ENCODE assay signal across 8 mouse cellular contexts in genomic region chr17:25873405-25874147, GRCm38 (mm10). TPM values are rescaled to one million over a fixed set of nuclear protein-coding genes. Genes with fewer than 3 reads are reported as not detected.
DNase-seq lines count a peak whose midpoint lies in the region; ATAC-seq and TF ChIP-seq lines count a peak whose summit lies in the region.

No protein-coding gene starts in this region.

- peaks cover 12% of the 10 kb centered on the region for H3K36me3 ChIP-seq in heart, embryonic 10.5 days
- peaks cover 20% of the 10 kb centered on the region for H3K36me3 ChIP-seq in E14TG2a.4 (ENCODE audit: insufficient read depth, low read length)
- H3K36me3 ChIP-seq in hindbrain, embryonic 10.5 days = peaks cover 19% of the 10 kb centered on the region
- H3K36me3 ChIP-seq in liver, postnatal 0 days (replicated peaks; ENCODE audit: insufficient read depth, low read length) = peaks cover 4% of the 10 kb centered on the region

- peak overlapping the region; percentile 88 for H3K27ac ChIP-seq in heart, embryonic 10.5 days
- peak overlapping the region; percentile 92; the same call in 1 of the 2 replicates for H3K27ac ChIP-seq in hindbrain, embryonic 10.5 days
- no peak overlapping the region for H3K27ac ChIP-seq in liver, postnatal 0 days (ENCODE audit: low read depth)

- TF ChIP-seq CTCF in E14TG2a.4 (conservative IDR thresholded peaks at IDR 0.05; ENCODE audit: low read length) = no peak
- no peak for TF ChIP-seq CTCF in liver, postnatal 0 days (IDR thresholded peaks at IDR 0.05; ENCODE audit: low read depth)

- no peaks in the 10 kb centered on the region for H3K9me3 ChIP-seq in heart, embryonic 10.5 days
- H3K9me3 ChIP-seq in E14TG2a.4 (ENCODE audit: low read length) = no peaks in the 10 kb centered on the region
- no peaks in the 10 kb centered on the region for H3K9me3 ChIP-seq in hindbrain, embryonic 10.5 days
- no peaks in the 10 kb centered on the region for H3K9me3 ChIP-seq in liver, postnatal 0 days (ENCODE audit: low read length)

- 71% methylated on average over 11 of the region's 11 CpGs for WGBS in heart, embryonic 10.5 days
- WGBS in hindbrain, embryonic 10.5 days = 75% methylated on average over 11 of the region's 11 CpGs
- 70% methylated on average over 11 of the region's 11 CpGs for WGBS in liver, postnatal 0 days (ENCODE audit: insufficient replicate concordance)

- peak overlapping the region; percentile 81; the same call in 1 of the 2 replicates for H3K4me3 ChIP-seq in heart, embryonic 10.5 days
- H3K4me3 ChIP-seq in E14TG2a.4 (replicated peaks; ENCODE audit: low read length) = peak overlapping the region; percentile 90
- peak overlapping the region; percentile 73 for H3K4me3 ChIP-seq in hindbrain, embryonic 10.5 days
- H3K4me3 ChIP-seq in liver, postnatal 0 days (ENCODE audit: low read depth, low read length) = peak overlapping the region; percentile 69; the same call in 1 of the 2 replicates

- 0 out of 2 replicates have a peak overlapping the region, but pooled peaks have one; percentile 85 for H3K4me2 ChIP-seq in liver, postnatal 0 days (ENCODE audit: low read depth, low read length)

- no peak overlapping the region for H3K9ac ChIP-seq in liver, postnatal 0 days (replicated peaks)

- ATAC-seq in liver, postnatal 0 days = no peak

- peaks cover 38% of the 10 kb centered on the region for H3K4me1 ChIP-seq in heart, embryonic 10.5 days
- peaks cover 57% of the 10 kb centered on the region for H3K4me1 ChIP-seq in E14TG2a.4 (replicated peaks; ENCODE audit: low read depth, low read length)
- H3K4me1 ChIP-seq in hindbrain, embryonic 10.5 days (replicated peaks) = peaks cover 56% of the 10 kb centered on the region
- H3K4me1 ChIP-seq in liver, postnatal 0 days (ENCODE audit: insufficient read depth) = peaks cover 28% of the 10 kb centered on the region

- intact Hi-C loops in heart, postnatal 14 days (cut with DNase I) = no loop called here

- no peak for DNase-seq in heart, embryonic 10.5 days (ENCODE audit: low spot score)
- DNase-seq in heart, postnatal 14 days = no peak
- no peak for DNase-seq in hindbrain, embryonic 10.5 days (ENCODE audit: low spot score)
- DNase-seq in liver, postnatal 0 days = no peak
- DNase-seq in frontal cortex, adult 2 months (ENCODE audit: extremely low spot score in 1 of 2, low spot score in 1 of 2) = no peak
- DNase-seq in adrenal gland, postnatal 36 days = no peak
- no peak for DNase-seq in left cerebral cortex, adult 8-10 months (ENCODE audit: low spot score in 2 of 2)

- H3K27me3 ChIP-seq in heart, embryonic 10.5 days (ENCODE audit: insufficient read depth, poor library complexity, severe bottlenecking) = no peaks in the 10 kb centered on the region
- H3K27me3 ChIP-seq in E14TG2a.4 (ENCODE audit: insufficient read depth, low read length) = no peaks in the 10 kb centered on the region; the same call in 1 of the 2 replicates
- H3K27me3 ChIP-seq in hindbrain, embryonic 10.5 days (ENCODE audit: insufficient read depth, poor library complexity, severe bottlenecking) = no peaks in the 10 kb centered on the region
- no peaks in the 10 kb centered on the region for H3K27me3 ChIP-seq in liver, postnatal 0 days (ENCODE audit: insufficient read depth, low read length)

- no peak for TF ChIP-seq EP300 in liver, postnatal 0 days (IDR thresholded peaks at IDR 0.05; ENCODE audit: low read depth)

RNA-seq across cellular contexts. Expression of gene Mettl26, which starts 1.3 kb away (rescaled TPM):
- 46.7 and 55.4 TPM in 2 replicates for polyA plus RNA-seq in heart, embryonic 10.5 days (2016; fragmentation: Nextera tagmentation; extraction: Ambion mirVana)
- 10 to 100 TPM; 11.3 to 13.2 TPM for total RNA-seq in heart, postnatal 14 days (2021)
- 69.9 and 73.9 TPM in 2 replicates for polyA plus RNA-seq in hindbrain, embryonic 10.5 days (2016; fragmentation: Nextera tagmentation; extraction: Ambion mirVana)
- polyA plus RNA-seq in liver, postnatal 0 days (2015; fragmentation: Nextera tagmentation; extraction: Ambion mirVana) = 64.8 and 72.5 TPM in 2 replicates
- polyA plus RNA-seq in frontal cortex, adult 2 months (2012; rRNA removed) = 74.9 and 79.9 TPM in 2 replicates
- 100 to 1,000 TPM; 106 to 124 TPM for total RNA-seq in adrenal gland, postnatal 36 days (2021)
- 10 to 100 TPM; 31.4 to 37.3 (median 34.6) TPM for total RNA-seq in left cerebral cortex, adult 8-10 months (2022)

RNA-seq across cellular contexts. Expression of gene Mcrip2, which starts 5.0 kb away (rescaled TPM):
- polyA plus RNA-seq in heart, embryonic 10.5 days (2016; fragmentation: Nextera tagmentation; extraction: Ambion mirVana) = 133 and 201 TPM in 2 replicates
- total RNA-seq in heart, postnatal 14 days (2021) = 100 to 1,000 TPM; 226 to 230 TPM
- 10.6 and 14.7 TPM in 2 replicates for polyA plus RNA-seq in hindbrain, embryonic 10.5 days (2016; fragmentation: Nextera tagmentation; extraction: Ambion mirVana)
- polyA plus RNA-seq in liver, postnatal 0 days (2015; fragmentation: Nextera tagmentation; extraction: Ambion mirVana) = 127 and 143 TPM in 2 replicates
- 28.8 and 34.5 TPM in 2 replicates for polyA plus RNA-seq in frontal cortex, adult 2 months (2012; rRNA removed)
- total RNA-seq in adrenal gland, postnatal 36 days (2021) = 100 to 1,000 TPM; 340 to 398 TPM
- 10 to 100 TPM; 16.8 to 25.2 (median 19.0) TPM for total RNA-seq in left cerebral cortex, adult 8-10 months (2022)

RNA-seq across cellular contexts. Expression of gene Wfikkn1, which starts 7.1 kb away (rescaled TPM):
- 0.96 and 3.8 TPM in 2 replicates for polyA plus RNA-seq in heart, embryonic 10.5 days (2016; fragmentation: Nextera tagmentation; extraction: Ambion mirVana)
- under 1 TPM; 0.91 to 1.00 TPM for total RNA-seq in heart, postnatal 14 days (2021)
- polyA plus RNA-seq in hindbrain, embryonic 10.5 days (2016; fragmentation: Nextera tagmentation; extraction: Ambion mirVana) = 5.8 and 26.3 TPM in 2 replicates
- 0.33 and 0.54 TPM in 2 replicates for polyA plus RNA-seq in liver, postnatal 0 days (2015; fragmentation: Nextera tagmentation; extraction: Ambion mirVana)
- 0.61 and 0.64 TPM in 2 replicates for polyA plus RNA-seq in frontal cortex, adult 2 months (2012; rRNA removed)
- 1 to 10 TPM in 1 of 2 experiments, under 1 TPM in 1; 0.99 to 1.2 TPM for total RNA-seq in adrenal gland, postnatal 36 days (2021)
- 1 to 10 TPM; 1.4 to 3.2 (median 1.5) TPM for total RNA-seq in left cerebral cortex, adult 8-10 months (2022)

RNA-seq across cellular contexts. Expression of gene Wdr90, which starts 12.3 kb away (rescaled TPM):
- 22.4 and 31.7 TPM in 2 replicates for polyA plus RNA-seq in heart, embryonic 10.5 days (2016; fragmentation: Nextera tagmentation; extraction: Ambion mirVana)
- total RNA-seq in heart, postnatal 14 days (2021) = 1 to 10 TPM; 5.2 to 5.7 TPM
- 46.0 and 54.4 TPM in 2 replicates for polyA plus RNA-seq in hindbrain, embryonic 10.5 days (2016; fragmentation: Nextera tagmentation; extraction: Ambion mirVana)
- polyA plus RNA-seq in liver, postnatal 0 days (2015; fragmentation: Nextera tagmentation; extraction: Ambion mirVana) = 2.7 and 3.4 TPM in 2 replicates
- 33.6 and 39.7 TPM in 2 replicates for polyA plus RNA-seq in frontal cortex, adult 2 months (2012; rRNA removed)
- 10 to 100 TPM; 12.9 to 15.6 TPM for total RNA-seq in adrenal gland, postnatal 36 days (2021)
- total RNA-seq in left cerebral cortex, adult 8-10 months (2022) = 10 to 100 TPM; 23.4 to 29.1 (median 24.5) TPM

RNA-seq across cellular contexts. Expression of gene Rhot2, which starts 28.9 kb away (rescaled TPM):
- polyA plus RNA-seq in heart, embryonic 10.5 days (2016; fragmentation: Nextera tagmentation; extraction: Ambion mirVana) = 29.0 and 29.8 TPM in 2 replicates
- 100 to 1,000 TPM; 103 to 105 TPM for total RNA-seq in heart, postnatal 14 days (2021)
- 18.8 and 28.5 TPM in 2 replicates for polyA plus RNA-seq in hindbrain, embryonic 10.5 days (2016; fragmentation: Nextera tagmentation; extraction: Ambion mirVana)
- 9.8 and 10.4 TPM in 2 replicates for polyA plus RNA-seq in liver, postnatal 0 days (2015; fragmentation: Nextera tagmentation; extraction: Ambion mirVana)
- polyA plus RNA-seq in frontal cortex, adult 2 months (2012; rRNA removed) = 101 and 122 TPM in 2 replicates
- 100 to 1,000 TPM in 1 of 2 experiments, 10 to 100 TPM in 1; 97.2 to 104 TPM for total RNA-seq in adrenal gland, postnatal 36 days (2021)
- 10 to 100 TPM; 59.9 to 86.5 (median 78.9) TPM for total RNA-seq in left cerebral cortex, adult 8-10 months (2022)
